Mouse (Mus musculus) midbrain, embryonic 14.5 days (tissue): ENCODE measurements at regions not wholly inside any gene's neighbourhood (a gene's known extent, or its start where the extent isn't known, plus 50 kb on each side); places are given as distances from the start of the nearest gene placed in this dataset.

Source experiments
- ATAC-seq: fragments of 200-750 bp; cut with Nextera tagmentation; 2 replicates; pipeline ENCODE4 v1.8.0; 2017; ENCODE audit warnings: moderate number of reproducible peaks, moderate library complexity; ENCODE audit not compliant: low FRiP score, low TSS enrichment
- DNase-seq: peaks from one replicate; pipeline ENCODE4 v3.0.0-alpha.2; 2015
- H3K27ac ChIP-seq: fragments of 300-500 bp; sonication (generic); replicated peaks from 2 replicates; pipeline ENCODE4 v1.5.1; 2014; ENCODE audit warnings: mild to moderate bottlenecking, low read depth, low read length, moderate library complexity
- H3K27me3 ChIP-seq: fragments of 300-500 bp; sonication (generic); 2 replicates; pipeline ENCODE4 v1.6.1; 2014; ENCODE audit warnings: low read length, control low read depth, mixed read lengths; ENCODE audit not compliant: control insufficient read depth, insufficient read depth
- H3K36me3 ChIP-seq: fragments of 300-500 bp; sonication (generic); 2 replicates; pipeline ENCODE4 v1.6.1; 2014; ENCODE audit warnings: low read length, control low read depth; ENCODE audit not compliant: control insufficient read depth, insufficient read depth
- H3K4me1 ChIP-seq: fragments of 300-500 bp; sonication (generic); 2 replicates; pipeline ENCODE4 v1.6.1; 2014; ENCODE audit warnings: mild to moderate bottlenecking, antibody characterized with exemption, low read length, control low read depth; ENCODE audit not compliant: control insufficient read depth, insufficient read depth
- H3K4me2 ChIP-seq: fragments of 300-500 bp; sonication (generic); 2 replicates; pipeline ENCODE4 v1.6.1; 2014; ENCODE audit warnings: mild to moderate bottlenecking, low read length, moderate library complexity
- H3K4me3 ChIP-seq: fragments of 300-500 bp; sonication (generic); replicated peaks from 2 replicates; pipeline ENCODE4 v1.5.1; 2014; ENCODE audit warnings: low read depth, low read length
- H3K9ac ChIP-seq: fragments of 300-500 bp; sonication (generic); replicated peaks from 2 replicates; pipeline ENCODE4 v1.6.1; 2014; ENCODE audit warnings: mild to moderate bottlenecking, low read length, moderate library complexity
- H3K9me3 ChIP-seq: fragments of 300-500 bp; sonication (generic); 2 replicates; pipeline ENCODE4 v1.6.1; 2016; ENCODE audit warnings: low read length, control low read depth, mixed read lengths; ENCODE audit not compliant: control insufficient read depth
- WGBS: fragments of 180-500 bp; shearing (Covaris S2); extraction: QIAGEN DNeasy Blood & Tissue Kit; methylation state at CpG from one replicate; pipeline ENCODE4 v1.1.7; 2014; 5-methylcytosine and 5-hydroxymethylcytosine counted together

- Histone ChIP-seq H3K9me3 (no peaks in the 10 kb centered on the region), H3K27ac (no peak overlapping the region), H3K4me1 (no peaks in the 10 kb centered on the region), H3K9ac (no peak overlapping the region), H3K27me3 (no peaks in the 10 kb centered on the region), H3K4me3 (no peak overlapping the region), H3K4me2 (no peak overlapping the region), H3K36me3 (no peaks in the 10 kb centered on the region)
- ATAC-seq: no peak
- DNase-seq: no peak
- 29% methylated on average over 2 of the region's 2 CpGs for WGBS
These were observed 407.6 kb downstream of the Dync2h1 start for GRCm38 (mm10) chr9:6776671-6777070.

- Histone ChIP-seq H3K4me2 (no peak overlapping the region), H3K36me3 (no peaks in the 10 kb centered on the region), H3K27me3 (no peaks in the 10 kb centered on the region), H3K9me3 (no peaks in the 10 kb centered on the region), H3K4me3 (no peak overlapping the region), H3K9ac (no peak overlapping the region), H3K4me1 (no peaks in the 10 kb centered on the region), H3K27ac (no peak overlapping the region)
- ATAC-seq (no peak), DNase-seq (no peak)
- WGBS: 96% methylated on average over 1 of the region's 1 CpGs
These were observed 442.8 kb downstream of the Dync2h1 start for GRCm38 (mm10) chr9:6741478-6741877.

GRCm38 (mm10) chr9:6736411-6736810 is 447.8 kb downstream of the Dync2h1 start:
- no peaks in the 10 kb centered on the region for H3K4me1 ChIP-seq
- H3K9ac ChIP-seq: no peak overlapping the region
- DNase-seq (no peak), ATAC-seq (peak; percentile 31; the same call in 1 of the 2 replicates)
- H3K27ac ChIP-seq: no peak overlapping the region
- H3K9me3 ChIP-seq: no peaks in the 10 kb centered on the region
- 53% methylated on average over 1 of the region's 1 CpGs for WGBS
- H3K27me3 ChIP-seq: no peaks in the 10 kb centered on the region
- H3K36me3 ChIP-seq: no peaks in the 10 kb centered on the region
- H3K4me2 ChIP-seq: no peak overlapping the region
- no peak overlapping the region for H3K4me3 ChIP-seq

GRCm38 (mm10) chr9:6726411-6726810 is 456.8 kb upstream of the Ddi1 start:
- Histone ChIP-seq H3K9ac (no peak overlapping the region), H3K9me3 (no peaks in the 10 kb centered on the region), H3K36me3 (no peaks in the 10 kb centered on the region), H3K4me3 (no peak overlapping the region), H3K4me2 (no peak overlapping the region), H3K27me3 (no peaks in the 10 kb centered on the region), H3K4me1 (no peaks in the 10 kb centered on the region), H3K27ac (no peak overlapping the region)
- 38% methylated on average over 1 of the region's 1 CpGs for WGBS
- DNase-seq (no peak), ATAC-seq (no peak; the same call in 1 of the 2 replicates)

GRCm38 (mm10) chr9:6677225-6677718 is 407.6 kb upstream of the Ddi1 start:
- H3K9me3 ChIP-seq: no peaks in the 10 kb centered on the region
- no peak overlapping the region for H3K4me2 ChIP-seq
- WGBS: 72% methylated on average over 3 of the region's 3 CpGs
- no peaks in the 10 kb centered on the region for H3K27me3 ChIP-seq
- no peak overlapping the region for H3K9ac ChIP-seq
- DNase-seq: no peak
- no peaks in the 10 kb centered on the region for H3K36me3 ChIP-seq
- no peak for ATAC-seq
- no peak overlapping the region for H3K4me3 ChIP-seq
- no peaks in the 10 kb centered on the region for H3K4me1 ChIP-seq
- no peak overlapping the region for H3K27ac ChIP-seq

GRCm38 (mm10) chr9:6668001-6668969 is 398.6 kb upstream of the Ddi1 start:
- Histone ChIP-seq H3K36me3 (no peaks in the 10 kb centered on the region), H3K9ac (no peak overlapping the region), H3K4me3 (no peak overlapping the region), H3K9me3 (0 out of 2 replicates have a peak, but pooled peaks cover 2% of the 10 kb centered on the region), H3K27ac (no peak overlapping the region), H3K4me2 (no peak overlapping the region), H3K27me3 (no peaks in the 10 kb centered on the region), H3K4me1 (no peaks in the 10 kb centered on the region)
- ATAC-seq: peak; percentile 81
- 52% methylated on average over 14 of the region's 14 CpGs for WGBS
- peak; percentile 84 for DNase-seq

- Histone ChIP-seq H3K27ac (no peak overlapping the region), H3K9ac (no peak overlapping the region), H3K4me3 (no peak overlapping the region), H3K9me3 (0 out of 2 replicates have a peak, but pooled peaks cover 2% of the 10 kb centered on the region), H3K36me3 (no peaks in the 10 kb centered on the region), H3K27me3 (no peaks in the 10 kb centered on the region), H3K4me2 (no peak overlapping the region), H3K4me1 (no peaks in the 10 kb centered on the region)
- WGBS: 80% methylated on average over 2 of the region's 2 CpGs
- DNase-seq (no peak), ATAC-seq (no peak)
These were observed 396.0 kb upstream of the Ddi1 start for GRCm38 (mm10) chr9:6665679-6666078.

- no peaks in the 10 kb centered on the region for H3K9me3 ChIP-seq
- no peaks in the 10 kb centered on the region for H3K27me3 ChIP-seq
- no peak overlapping the region for H3K9ac ChIP-seq
- ATAC-seq (peak; percentile 17; the same call in 1 of the 2 replicates), DNase-seq (no peak)
- no peak overlapping the region for H3K4me2 ChIP-seq
- H3K4me3 ChIP-seq: no peak overlapping the region
- H3K27ac ChIP-seq: no peak overlapping the region
- H3K36me3 ChIP-seq: no peaks in the 10 kb centered on the region
- no peaks in the 10 kb centered on the region for H3K4me1 ChIP-seq
- WGBS: 85% methylated on average over 4 of the region's 4 CpGs
These were observed 382.8 kb upstream of the Ddi1 start for GRCm38 (mm10) chr9:6652267-6652994.
